Mouse (Mus musculus): ENCODE measurements around the gene Olfr1342.

Olfr1342 gene

DNA sequence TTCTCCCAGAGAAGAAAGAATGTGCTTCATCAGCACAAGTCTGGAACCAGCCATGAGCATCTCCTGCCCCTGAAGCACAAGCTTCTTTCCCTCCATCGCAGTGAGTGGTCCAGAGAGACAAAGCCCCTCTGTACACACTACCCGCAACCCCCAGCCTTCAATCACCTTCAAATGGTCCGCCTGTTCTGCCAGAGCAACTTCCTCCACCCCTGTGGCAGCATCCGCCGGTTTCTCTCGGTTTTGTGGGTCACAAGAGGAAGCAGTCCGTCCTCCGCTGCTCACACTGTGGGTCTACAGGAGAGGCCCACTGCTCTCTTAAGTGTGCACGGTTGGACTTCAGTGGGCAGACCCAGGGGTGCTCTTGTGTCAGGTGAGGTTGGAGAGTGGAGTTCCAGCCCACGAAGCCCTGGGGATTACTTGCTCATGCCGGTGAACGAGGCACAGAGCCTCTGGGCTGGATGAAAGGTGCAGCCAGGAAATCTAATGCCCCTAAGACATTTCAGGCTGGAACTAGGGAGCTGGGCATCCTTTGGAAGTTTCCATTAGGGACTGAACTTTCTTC, at the start of gene Olfr1342:
Gene Olfr1342, minus strand, starts transcription at position 345 of the 562 bp plus-strand sequence.
- DNase-seq (ENCODE audit: low read depth) = no peak

GRCm38 (mm10) chr4:118741881-118742280, 49.3 kb upstream of the Olfr1342 start:
- no peak for DNase-seq (ENCODE audit: low read depth)

- no peak for DNase-seq (ENCODE audit: low read depth)
Observed at GRCm38 (mm10) chr4:118740988-118741698, 48.6 kb upstream of the Olfr1342 start.

- no peak for DNase-seq (ENCODE audit: low read depth)
Observed at GRCm38 (mm10) chr4:118739574-118739973, 47.0 kb upstream of the Olfr1342 start.

DNA sequence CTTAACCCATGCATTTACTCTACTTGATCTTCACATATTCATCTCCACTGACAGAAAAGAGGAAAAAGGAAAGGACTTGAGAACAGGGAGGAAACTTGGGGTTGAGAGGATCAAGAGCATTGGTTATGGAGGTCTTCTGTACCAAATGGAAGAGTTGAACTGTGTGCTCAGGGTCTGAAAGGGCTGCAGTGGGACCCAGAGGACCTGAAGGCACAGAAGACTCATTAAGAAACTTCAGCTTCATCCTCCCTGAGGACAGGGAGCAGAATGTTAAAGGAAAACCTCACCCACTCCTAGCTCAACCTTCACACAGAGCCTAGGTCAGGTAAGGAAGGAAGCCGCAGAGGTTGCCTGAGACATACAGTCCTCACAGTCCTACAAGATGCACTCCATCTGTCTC, 39.3 kb upstream of the Olfr1342 start, which contains the start of gene Olfr1339:
Gene Olfr1339, plus strand, starts transcription at position 301 of the 400 bp plus-strand sequence.
- no peak for DNase-seq (ENCODE audit: low read depth)

- peak; percentile 10 for DNase-seq (ENCODE audit: low read depth)
Observed at GRCm38 (mm10) chr4:118721742-118722483, 29.4 kb upstream of the Olfr1342 start.

DNA sequence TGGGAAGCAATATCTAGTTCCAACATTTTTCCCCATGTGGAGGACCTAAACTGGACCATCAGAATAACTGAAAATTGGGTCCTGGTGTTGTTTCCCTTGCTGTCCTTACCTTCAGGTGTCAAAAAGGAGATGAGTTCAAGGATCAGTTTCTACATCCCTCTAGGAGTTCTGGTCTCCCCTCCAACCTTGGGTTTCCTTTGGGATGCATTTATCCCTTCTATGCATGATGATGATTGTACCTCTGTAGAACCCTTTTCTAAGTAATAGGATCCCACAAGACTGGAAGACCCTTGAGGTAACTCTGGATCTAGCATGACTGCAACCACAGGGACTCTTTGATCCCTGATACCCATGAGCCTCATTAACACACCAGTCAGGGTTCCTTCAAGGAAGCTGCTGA, 27.3 kb upstream of the Olfr1342 start, which contains the start of gene Olfr1340:
Gene Olfr1340, plus strand, starts transcription at position 301 of the 400 bp plus-strand sequence.
- DNase-seq (ENCODE audit: low read depth) = no peak

DNA sequence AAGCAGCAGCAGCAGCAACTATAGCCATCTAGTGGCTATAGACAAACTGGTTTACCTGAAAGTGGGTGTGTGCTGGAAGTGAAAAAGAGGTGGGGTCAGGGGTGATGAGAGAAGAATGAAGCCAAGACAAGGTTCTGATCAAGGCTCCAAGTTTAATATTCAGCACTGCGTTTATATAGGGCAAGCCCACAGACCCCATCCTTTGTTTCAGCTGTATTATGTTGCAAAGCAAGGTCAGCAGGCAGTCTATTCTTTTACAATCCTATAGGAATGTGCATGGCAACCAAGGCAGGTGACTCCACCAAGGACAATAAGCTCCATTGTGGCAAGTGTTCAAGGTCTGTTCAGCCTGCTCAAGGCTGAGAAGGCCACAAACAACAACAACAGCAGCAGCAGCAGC, 19.1 kb upstream of the Olfr1342 start:
- DNase-seq (ENCODE audit: low read depth) = no peak

DNA sequence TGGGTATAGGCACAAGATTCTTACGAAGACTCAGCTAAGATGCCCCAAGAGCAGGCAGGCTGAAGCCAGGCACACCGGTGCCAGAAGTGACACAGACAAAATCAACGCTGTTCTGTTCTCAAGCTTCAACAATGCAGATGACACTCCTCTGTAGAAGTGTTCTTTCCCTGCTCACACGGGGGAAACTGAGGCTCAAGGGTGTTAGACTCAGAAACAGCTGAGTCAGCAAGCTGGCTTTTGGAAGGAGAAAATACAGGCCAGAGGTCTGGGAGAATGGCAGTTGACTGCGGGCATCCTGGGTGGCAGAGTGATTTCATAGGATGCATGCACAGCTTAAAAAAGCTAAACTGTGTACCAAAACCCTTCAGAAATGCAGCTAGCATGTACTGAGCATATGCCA, 15.5 kb upstream of the Olfr1342 start:
- DNase-seq (ENCODE audit: low read depth) = no peak

DNA sequence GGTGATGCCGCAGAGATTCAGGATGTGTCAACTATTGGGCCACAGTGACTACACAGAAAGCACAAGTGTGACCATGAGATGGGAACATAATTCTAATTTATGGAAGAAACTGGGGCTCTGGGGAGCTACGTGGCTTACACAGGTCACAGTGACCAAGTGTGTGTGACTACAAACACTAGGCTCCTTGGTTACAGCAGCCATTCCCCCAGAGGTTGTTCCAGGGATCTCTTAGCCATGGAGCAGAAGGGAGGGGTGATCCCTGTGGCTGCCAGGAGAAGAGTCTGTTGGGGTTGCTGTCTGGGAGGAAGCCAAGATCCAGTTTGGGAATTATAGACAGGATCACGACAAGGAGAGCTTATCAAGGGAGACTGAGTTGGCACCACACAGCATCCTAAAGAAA, 10.7 kb upstream of the Olfr1342 start, which contains the start of gene Olfr1341:
Gene Olfr1341, plus strand, starts transcription at position 301 of the 400 bp plus-strand sequence.
- no peak for DNase-seq (ENCODE audit: low read depth)

DNA sequence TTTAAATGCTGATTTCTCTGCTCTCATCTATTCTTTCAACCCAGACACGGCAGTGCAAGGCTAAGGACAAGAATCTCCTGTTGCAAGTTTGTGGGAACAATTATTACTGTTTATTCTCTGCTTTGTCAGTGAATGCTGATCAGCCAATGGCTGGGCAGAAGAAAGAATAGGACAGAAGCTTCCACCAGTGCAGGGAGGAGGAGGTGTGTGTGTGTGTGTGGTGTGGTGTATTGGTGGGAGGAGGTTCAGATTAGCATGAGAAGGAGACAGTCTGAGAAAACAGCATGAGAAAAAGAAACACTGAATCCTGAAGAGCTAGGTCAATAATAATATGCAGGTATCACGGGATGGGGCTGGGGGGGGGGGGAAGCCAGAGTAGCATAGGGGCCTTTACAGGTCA, 1.3 kb upstream of the Olfr1342 start:
- no peak for DNase-seq (ENCODE audit: low read depth)

DNA sequence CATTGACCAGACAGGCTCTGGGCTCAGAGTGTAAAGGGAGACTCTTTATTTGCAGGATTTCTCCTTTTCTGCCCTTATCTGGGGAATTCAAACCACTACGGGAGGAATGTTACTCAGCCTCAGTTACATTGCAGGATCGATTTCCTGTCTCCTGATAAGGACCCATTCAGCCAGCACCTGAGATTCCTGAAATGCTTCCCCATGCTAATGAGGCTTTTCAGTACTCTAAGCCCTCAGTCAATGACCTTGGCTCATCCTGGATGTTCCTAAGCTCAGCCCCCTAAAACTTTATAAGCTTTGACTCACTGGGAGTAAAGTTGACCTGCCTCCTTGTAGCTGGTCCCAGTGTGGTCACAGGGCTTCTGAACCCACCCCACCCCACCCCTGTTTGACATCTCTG, 5.5 kb downstream of the Olfr1342 start:
- no peak for DNase-seq (ENCODE audit: low read depth)

- no peak for DNase-seq (ENCODE audit: low read depth)
Observed at GRCm38 (mm10) chr4:118658652-118659051, 33.9 kb downstream of the Olfr1342 start, which contains the start of gene Olfr62. Gene Olfr62, plus strand, starts transcription at chr4:118658952.

DNA sequence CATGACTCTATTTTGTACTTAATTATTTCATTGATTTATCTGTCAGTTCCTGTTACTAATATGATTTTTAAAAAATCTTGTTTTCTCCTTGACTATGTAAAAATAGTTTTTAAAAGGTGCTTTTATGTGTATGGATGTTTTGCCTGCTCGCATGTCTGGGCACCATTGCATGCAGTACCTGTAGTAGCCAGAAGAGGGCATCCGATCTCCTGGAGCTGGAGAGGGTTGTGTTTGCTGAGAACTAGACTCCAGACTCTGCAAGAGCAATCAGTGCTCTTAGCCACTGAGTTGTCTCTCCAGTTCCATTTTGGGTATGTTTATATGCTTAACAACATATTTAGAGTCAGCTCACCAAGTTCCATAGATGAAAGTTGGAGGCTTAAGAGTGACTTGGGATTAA, 47.3 kb downstream of the Olfr1342 start:
- peak; percentile 64 for DNase-seq (ENCODE audit: low read depth)

DNA sequence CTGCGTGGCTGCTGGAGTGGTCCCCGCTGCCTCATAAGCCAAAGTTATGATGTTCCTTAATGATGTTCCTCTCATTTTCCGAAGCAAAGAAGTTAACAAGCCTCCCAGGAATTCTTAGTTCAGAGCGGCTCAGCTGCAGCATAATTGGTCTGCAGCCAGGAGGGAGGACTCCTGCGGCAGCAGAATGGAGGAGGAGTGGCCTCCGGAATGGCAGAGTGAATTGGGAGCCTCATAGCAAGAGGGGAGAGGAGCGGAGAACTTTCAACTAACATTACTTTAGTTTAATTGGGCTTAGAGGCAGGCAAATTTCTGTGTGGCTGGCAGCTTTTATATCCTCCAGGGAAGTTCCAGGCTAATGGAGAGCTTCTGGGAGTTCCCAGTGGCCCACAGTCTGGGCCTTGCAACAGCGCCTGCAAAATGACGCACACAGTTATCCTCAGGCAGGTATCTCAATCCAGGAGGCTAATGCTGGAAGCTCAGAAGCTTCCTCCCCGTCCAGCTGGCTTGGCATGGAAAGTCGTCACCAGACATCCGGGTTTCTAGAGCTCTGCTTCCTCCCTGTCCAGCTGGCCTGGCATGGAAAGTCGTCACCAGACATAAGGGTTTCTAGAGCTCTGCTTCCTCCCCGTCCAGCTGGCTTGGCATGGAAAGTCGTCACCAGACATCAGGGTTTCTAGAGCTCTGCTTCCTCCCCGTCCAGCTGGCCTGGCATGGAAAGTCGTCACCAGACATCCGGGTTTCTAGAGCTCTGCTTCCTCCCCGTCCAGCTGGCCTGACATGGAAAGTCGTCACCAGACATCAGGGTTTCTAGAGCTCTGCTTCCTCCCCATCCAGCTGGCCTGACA, 50.0 kb downstream of the Olfr1342 start:
- no peak for DNase-seq (ENCODE audit: low read depth)

All from induced T-regulatory cell, adult 2 months (primary cell).